Mouse (Mus musculus) cerebellum, adult 2 months (tissue): ENCODE measurements around the gene Gorasp1. TPM values are rescaled to one million over a fixed set of nuclear protein-coding genes. Genes with fewer than 3 reads are reported as not detected.

Experiments used
- DNase-seq, 2 experiments: peaks; one replicate each; pipeline ENCODE4 v3.0.0; 2021
- H3K27ac ChIP-seq: fragments of 200-500 bp; 2 replicates; pipeline ENCODE4 v1.5.1; 2012; ENCODE audit warnings: low read length, control low read depth, inconsistent platforms; ENCODE audit not compliant: insufficient read depth
- H3K27me3 ChIP-seq: fragments of 200-500 bp; 2 replicates; pipeline ENCODE4 v1.6.1; 2012; ENCODE audit warnings: inconsistent platforms, mild to moderate bottlenecking, low read length, moderate library complexity; ENCODE audit not compliant: control insufficient read depth, insufficient read depth
- H3K4me1 ChIP-seq: fragments of 200-500 bp; 2 replicates; pipeline ENCODE4 v1.6.1; 2011; ENCODE audit warnings: low read length; ENCODE audit not compliant: control insufficient read depth, insufficient read depth
- H3K4me3 ChIP-seq: fragments of 200-500 bp; replicated peaks from 2 replicates; pipeline ENCODE3; 2011; ENCODE audit warnings: mild to moderate bottlenecking, low read depth, low read length, control low read depth; ENCODE audit not compliant: insufficient read depth
- CTCF ChIP-seq: fragments of 200-500 bp; IDR thresholded peaks from 2 replicates; pipeline ENCODE4 v1.5.1; 2011; ENCODE audit warnings: low read depth, mild to moderate bottlenecking, control low read depth, low read length, moderate library complexity, borderline replicate concordance; ENCODE audit not compliant: insufficient read depth
- POLR2A ChIP-seq: fragments of 200-500 bp; IDR thresholded peaks from 2 replicates; pipeline ENCODE4 v1.6.1; 2011; ENCODE audit warnings: low read length, control low read depth, borderline replicate concordance; ENCODE audit not compliant: insufficient read depth
- WGBS: fragments of 180-500 bp; shearing (Covaris S2); methylation state at CpG from one replicate; pipeline ENCODE4 v1.1.7; 2018; 5-methylcytosine and 5-hydroxymethylcytosine counted together
- polyA plus RNA-seq: library from polyadenylated mRNA; depleted of rRNA; stranded (reverse); fragments of >200 nt; gene quantifications from 2 replicates; pipeline ENCODE4 v1.2.3, GENCODE M21; 2012

Gene Gorasp1
- polyA plus RNA-seq, 1 experiment, result 22.1 TPM

GRCm38 (mm10) chr9:119941407-119941806 lies 4.0 kb upstream of the Gorasp1 start:
- no peak for DNase-seq
- H3K4me1 ChIP-seq, result peaks cover 8% of the 10 kb centered on the region; the same call in 1 of the 2 replicates
- H3K27ac ChIP-seq, result no peak overlapping the region
- no peak overlapping the region for H3K4me3 ChIP-seq
- WGBS, result 35% methylated on average over 5 of the region's 5 CpGs
- TF ChIP-seq CTCF, result no peak
- TF ChIP-seq POLR2A, result no peak
- no peaks in the 10 kb centered on the region for H3K27me3 ChIP-seq

- no peak for TF ChIP-seq POLR2A
- TF ChIP-seq CTCF, result no peak
- 87% methylated on average over 10 of the region's 10 CpGs for WGBS
- Histone ChIP-seq H3K4me1 (peaks cover 8% of the 10 kb centered on the region; the same call in 1 of the 2 replicates), H3K27me3 (no peaks in the 10 kb centered on the region), H3K27ac (no peak overlapping the region), H3K4me3 (no peak overlapping the region)
- no peak for DNase-seq
Observed at GRCm38 (mm10) chr9:119939646-119940045, 2.3 kb upstream of the Gorasp1 start.

DNA sequence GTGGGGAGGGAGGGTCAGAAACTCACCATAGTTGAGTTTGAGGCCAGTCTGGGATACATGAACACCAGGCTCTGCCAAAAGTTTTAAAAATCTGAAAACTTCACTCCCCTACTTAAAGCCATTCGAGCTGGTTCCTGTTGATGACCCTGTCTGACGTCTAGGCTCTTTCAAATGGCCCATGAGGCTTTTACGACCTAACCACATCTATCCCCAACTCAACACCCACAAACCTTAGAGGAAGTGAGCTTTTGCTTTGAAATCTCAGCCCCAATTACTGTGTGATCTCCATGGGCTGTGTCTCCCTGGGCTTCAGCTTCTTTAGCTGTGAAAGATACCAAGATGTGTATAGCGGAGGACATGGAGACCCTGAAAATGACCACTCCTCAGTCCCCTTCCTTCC lies 1.1 kb upstream of the Gorasp1 start:
- Histone ChIP-seq H3K4me1 (peaks cover 8% of the 10 kb centered on the region; the same call in 1 of the 2 replicates), H3K27ac (no peak overlapping the region), H3K4me3 (no peak overlapping the region), H3K27me3 (no peaks in the 10 kb centered on the region)
- WGBS, result 90% methylated on average over 4 of the region's 4 CpGs
- DNase-seq, result no peak
- TF ChIP-seq POLR2A (no peak), CTCF (no peak)

GRCm38 (mm10) chr9:119933675-119934074 lies 3.7 kb downstream of the Gorasp1 start:
- TF ChIP-seq CTCF, result no peak
- no peak for TF ChIP-seq POLR2A
- Histone ChIP-seq H3K4me3 (no peak overlapping the region), H3K27me3 (no peaks in the 10 kb centered on the region), H3K27ac (no peak overlapping the region), H3K4me1 (peaks cover 5% of the 10 kb centered on the region)
- 91% methylated on average over 6 of the region's 6 CpGs for WGBS
- no peak for DNase-seq

DNA sequence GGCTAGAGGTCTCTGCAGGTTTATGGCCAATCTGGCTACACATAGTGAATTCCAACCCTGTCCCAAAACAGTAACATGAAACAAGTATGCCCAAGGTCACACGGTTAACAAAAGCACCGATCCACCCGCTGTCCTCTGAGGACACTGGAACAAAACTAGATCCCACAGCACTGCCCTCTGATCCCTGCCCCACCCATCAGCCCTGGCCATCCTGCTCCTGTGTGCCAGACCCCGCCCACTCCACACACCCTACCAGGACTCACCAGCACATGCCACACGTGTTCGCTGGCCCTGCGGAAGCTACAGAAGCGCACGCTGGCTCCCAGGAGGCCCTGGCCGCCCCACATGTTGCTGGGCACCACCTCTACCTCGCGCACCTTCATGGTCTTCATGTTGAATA lies 5.0 kb downstream of the Gorasp1 start:
- WGBS, result 85% methylated on average over 12 of the region's 12 CpGs
- no peak overlapping the region for H3K27ac ChIP-seq
- no peak overlapping the region for H3K4me3 ChIP-seq
- H3K27me3 ChIP-seq, result no peaks in the 10 kb centered on the region
- H3K4me1 ChIP-seq, result no peaks in the 10 kb centered on the region; the same call in 1 of the 2 replicates
- DNase-seq, result no peak
- TF ChIP-seq CTCF (no peak), POLR2A (no peak)

GRCm38 (mm10) chr9:119926497-119926896 lies 10.9 kb downstream of the Gorasp1 start:
- Histone ChIP-seq H3K27ac (no peak overlapping the region), H3K4me1 (no peaks in the 10 kb centered on the region; the same call in 1 of the 2 replicates), H3K27me3 (no peaks in the 10 kb centered on the region), H3K4me3 (no peak overlapping the region)
- WGBS, result 70% methylated on average over 5 of the region's 5 CpGs
- no peak for DNase-seq
- no peak for TF ChIP-seq CTCF
- TF ChIP-seq POLR2A, result no peak

DNA sequence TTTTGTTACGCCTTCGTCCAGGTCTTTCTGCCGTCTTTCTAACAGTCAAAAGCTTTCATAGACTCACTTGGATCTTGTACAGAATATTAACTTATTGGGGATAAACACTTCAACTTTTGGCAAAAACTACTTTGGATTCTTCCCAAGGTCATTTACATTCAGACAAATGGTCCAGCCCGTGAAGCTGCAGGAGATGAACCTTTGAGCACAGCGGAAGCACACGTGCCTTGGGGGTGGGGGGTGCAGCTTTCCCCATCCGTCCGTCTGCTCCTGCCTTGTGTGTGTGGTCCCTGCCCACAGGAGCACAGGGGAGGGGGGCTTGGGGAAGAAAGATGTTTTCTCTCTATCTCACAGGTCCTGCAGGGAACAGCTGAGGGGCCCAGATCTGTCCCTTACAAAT lies 11.6 kb downstream of the Gorasp1 start:
- Histone ChIP-seq H3K4me3 (no peak overlapping the region), H3K27me3 (no peaks in the 10 kb centered on the region), H3K4me1 (no peaks in the 10 kb centered on the region; the same call in 1 of the 2 replicates), H3K27ac (no peak overlapping the region)
- no peak for TF ChIP-seq CTCF
- TF ChIP-seq POLR2A, result no peak
- WGBS, result 30% methylated on average over 8 of the region's 8 CpGs
- DNase-seq, result no peak

- no peak for TF ChIP-seq POLR2A
- Histone ChIP-seq H3K27ac (no peak overlapping the region), H3K4me1 (no peaks in the 10 kb centered on the region; the same call in 1 of the 2 replicates), H3K4me3 (no peak overlapping the region), H3K27me3 (no peaks in the 10 kb centered on the region)
- no peak for DNase-seq
- WGBS, result 77% methylated on average over 16 of the region's 16 CpGs
Observed at GRCm38 (mm10) chr9:119925120-119925657, 12.2 kb downstream of the Gorasp1 start.

DNA sequence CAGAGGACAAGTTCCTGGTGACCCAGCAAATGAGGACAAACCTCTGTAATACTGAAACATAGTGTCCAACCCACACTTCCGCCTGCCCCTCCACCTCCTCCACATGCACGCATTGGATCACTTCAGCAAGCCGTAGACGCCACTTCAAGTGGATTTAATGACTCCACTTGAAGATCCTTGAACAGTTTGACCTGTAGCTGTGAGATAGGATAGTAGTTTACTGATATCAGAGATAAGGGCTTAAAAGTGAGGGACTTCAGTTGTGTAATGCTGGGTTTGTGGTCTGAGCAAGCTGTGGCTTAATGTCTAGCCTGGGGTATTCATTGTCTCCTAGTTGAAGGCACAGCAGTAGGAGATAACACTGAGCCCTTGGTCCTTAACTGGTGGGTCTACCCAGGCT lies 13.9 kb downstream of the Gorasp1 start:
- Histone ChIP-seq H3K27ac (no peak overlapping the region), H3K27me3 (no peaks in the 10 kb centered on the region), H3K4me1 (no peaks in the 10 kb centered on the region), H3K4me3 (no peak overlapping the region)
- DNase-seq, result no peak
- 92% methylated on average over 4 of the region's 4 CpGs for WGBS
- TF ChIP-seq CTCF, result no peak
- no peak for TF ChIP-seq POLR2A
